ENCODE assay signal across 27 mouse cellular contexts in the genomic region with DNA sequence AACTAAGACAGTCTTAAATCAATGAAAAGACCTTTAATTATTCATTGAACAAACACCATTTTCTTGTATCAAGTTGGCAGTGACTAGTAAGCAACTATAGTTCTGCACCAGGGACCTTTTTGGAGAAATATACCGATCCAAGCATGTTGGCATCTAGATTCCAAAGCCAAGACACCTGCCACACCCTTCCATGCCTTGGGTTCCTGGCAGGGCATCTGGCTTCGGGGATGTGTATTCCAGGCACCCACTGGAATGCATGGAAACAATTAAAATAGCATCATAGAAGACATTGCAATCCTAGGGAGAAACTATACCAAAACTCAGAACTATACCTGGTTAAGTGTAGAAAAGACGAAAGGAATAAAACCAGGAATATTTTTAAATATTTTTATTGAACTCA. TPM values are rescaled to one million over a fixed set of nuclear protein-coding genes. Genes with fewer than 3 reads are reported as not detected.
"Had no signal": no experiment of that assay in that cellular context is flagged by ENCODE, and none has a peak within 500 bp of the region (broad histone marks: within the 10 kb centered on the region; RNA-seq: fewer than 3 reads in every experiment).

No protein-coding gene starts in this region.

- H3K27ac ChIP-seq: lung, embryonic 15.5 days; macrophage; midbrain, embryonic 12.5 days; midbrain, embryonic 15.5 days; neural tube, embryonic 13.5 days; neural tube, embryonic 15.5 days had no signal

- DNase-seq: liver, postnatal 0 days; retina, postnatal 1 day; right cerebral cortex, adult 18-20 months; right cerebral cortex, postnatal 25 days; right cerebral cortex, postnatal 4 days; spleen, adult 18-20 months; thymus, adult 18-20 months; thymus, postnatal 14 days; thymus, postnatal 36 days had no signal

- H3K9ac ChIP-seq: liver, embryonic 14.5 days; liver, postnatal 0 days; lung, embryonic 15.5 days; midbrain, embryonic 12.5 days; midbrain, embryonic 15.5 days; neural tube, embryonic 13.5 days; neural tube, embryonic 15.5 days had no signal

- H3K4me2 ChIP-seq: lung, embryonic 15.5 days; midbrain, embryonic 12.5 days; midbrain, embryonic 15.5 days; neural tube, embryonic 13.5 days; neural tube, embryonic 15.5 days had no signal

- H3K27me3 ChIP-seq: lung, embryonic 15.5 days; megakaryocyte, embryonic 14.5 days; midbrain, embryonic 12.5 days; midbrain, embryonic 15.5 days; neural tube, embryonic 13.5 days; neural tube, embryonic 15.5 days had no signal

- H3K9me3 ChIP-seq: lung, embryonic 15.5 days; megakaryocyte, embryonic 14.5 days; midbrain, embryonic 12.5 days; midbrain, embryonic 15.5 days; neural tube, embryonic 13.5 days; neural tube, embryonic 15.5 days had no signal

- ATAC-seq: liver, postnatal 0 days; midbrain, embryonic 15.5 days had no signal

- H3K4me3 ChIP-seq: lung, embryonic 15.5 days; megakaryocyte, embryonic 14.5 days; midbrain, embryonic 12.5 days; midbrain, embryonic 15.5 days; neural tube, embryonic 13.5 days; neural tube, embryonic 15.5 days had no signal

- H3K36me3 ChIP-seq: lung, embryonic 15.5 days; midbrain, embryonic 12.5 days; midbrain, embryonic 15.5 days; neural tube, embryonic 13.5 days; neural tube, embryonic 15.5 days had no signal

RNA-seq across cellular contexts. Expression of a gene that starts 3.5 kb away (rescaled TPM):
- total RNA-seq: megakaryocyte progenitor cell, adult 5-6 weeks; midbrain, postnatal 0 days; monocyte, adult 5-6 weeks had no signal
- polyA plus RNA-seq: liver, embryonic 14.5 days; liver, postnatal 0 days; lung, adult 2 months; lung, embryonic 15.5 days; lung, postnatal 0 days; macrophage; midbrain, embryonic 12.5 days; midbrain, embryonic 15.5 days; midbrain, postnatal 0 days; neural tube, embryonic 11.5 days; neural tube, embryonic 13.5 days; neural tube, embryonic 15.5 days; small intestine, adult 2 months; stomach, embryonic 14.5 days; stomach, embryonic 16.5 days; thymus, postnatal 0 days had no signal

RNA-seq across cellular contexts. Expression of a gene that starts 44.4 kb away (rescaled TPM):
- total RNA-seq: megakaryocyte progenitor cell, adult 5-6 weeks; monocyte, adult 5-6 weeks had no signal
- polyA plus RNA-seq: macrophage had no signal

RNA-seq across cellular contexts. Expression of a gene that starts 46.7 kb away (rescaled TPM):
- total RNA-seq: megakaryocyte progenitor cell, adult 5-6 weeks; midbrain, postnatal 0 days; monocyte, adult 5-6 weeks had no signal
- polyA plus RNA-seq: liver, postnatal 0 days; lung, adult 2 months; lung, embryonic 15.5 days; lung, postnatal 0 days; macrophage; midbrain, embryonic 12.5 days; midbrain, embryonic 15.5 days; midbrain, postnatal 0 days; neural tube, embryonic 11.5 days; neural tube, embryonic 15.5 days; small intestine, adult 2 months; stomach, embryonic 14.5 days; stomach, embryonic 16.5 days had no signal
